Mouse (Mus musculus): Measurements from ENCODE around the gene Defb45. TPM values are rescaled to one million over a fixed set of nuclear protein-coding genes. Genes with fewer than 3 reads are reported as not detected.

Defb45 gene
- polyA plus RNA-seq, 1 experiment, result not detected

GRCm38 (mm10) chr2:152625256-152625655 lies 26.1 kb upstream of the Defb45 start:
- Histone ChIP-seq H3K27me3 (ENCODE audit: control insufficient read depth, insufficient read depth, insufficient read length) (no peaks in the 10 kb centered on the region), H3K79me2 (ENCODE audit: control insufficient read depth, insufficient read depth) (peaks cover 27% of the 10 kb centered on the region), H3K79me3 (ENCODE audit: low read depth) (peaks cover 9% of the 10 kb centered on the region), H3K36me3 (ENCODE audit: control insufficient read depth, insufficient read depth) (peaks cover 13% of the 10 kb centered on the region), H3K4me3 (ENCODE audit: insufficient read depth, poor library complexity, severe bottlenecking) (no peak overlapping the region), H3ac (ENCODE audit: control insufficient read depth, insufficient read length, low read depth) (no peak overlapping the region)
- TF ChIP-seq USF1 (IDR thresholded peaks at IDR 0.05; ENCODE audit: low read depth) (peak; percentile 64), MAX (IDR thresholded peaks at IDR 0.05) (no peak), CEBPB (IDR thresholded peaks at IDR 0.05; ENCODE audit: low read depth) (no peak), CTCF (IDR thresholded peaks at IDR 0.05; ENCODE audit: control insufficient read depth, insufficient read depth, insufficient read length) (no peak)

GRCm38 (mm10) chr2:152624566-152624965 lies 25.4 kb upstream of the Defb45 start:
- no peaks in the 10 kb centered on the region for H3K27me3 ChIP-seq (ENCODE audit: control insufficient read depth, insufficient read depth, insufficient read length)
- TF ChIP-seq MYOG (IDR thresholded peaks at IDR 0.05; ENCODE audit: control insufficient read depth, extremely low read depth, insufficient read length) (no peak), USF1 (IDR thresholded peaks at IDR 0.05; ENCODE audit: low read depth) (no peak), CTCF (IDR thresholded peaks at IDR 0.05; ENCODE audit: control insufficient read depth, insufficient read depth, insufficient read length) (no peak), FOSL1 (IDR thresholded peaks at IDR 0.05; ENCODE audit: insufficient read depth, low read length, poor library complexity, severe bottlenecking) (no peak), MAX (IDR thresholded peaks at IDR 0.05) (no peak), CEBPB (IDR thresholded peaks at IDR 0.05; ENCODE audit: low read depth) (no peak), MYOD1 (IDR thresholded peaks at IDR 0.05; ENCODE audit: control insufficient read depth, insufficient read length, low read depth) (no peak)
- H3K79me2 ChIP-seq (ENCODE audit: control insufficient read depth, insufficient read depth), result peaks cover 25% of the 10 kb centered on the region
- H3K4me3 ChIP-seq (ENCODE audit: insufficient read depth, poor library complexity, severe bottlenecking), result no peak overlapping the region
- H3K79me3 ChIP-seq (ENCODE audit: low read depth), result peaks cover 9% of the 10 kb centered on the region
- H3K36me3 ChIP-seq (ENCODE audit: control insufficient read depth, insufficient read depth), result peaks cover 9% of the 10 kb centered on the region
- no peak overlapping the region for H3ac ChIP-seq (ENCODE audit: control insufficient read depth, insufficient read length, low read depth)

DNA sequence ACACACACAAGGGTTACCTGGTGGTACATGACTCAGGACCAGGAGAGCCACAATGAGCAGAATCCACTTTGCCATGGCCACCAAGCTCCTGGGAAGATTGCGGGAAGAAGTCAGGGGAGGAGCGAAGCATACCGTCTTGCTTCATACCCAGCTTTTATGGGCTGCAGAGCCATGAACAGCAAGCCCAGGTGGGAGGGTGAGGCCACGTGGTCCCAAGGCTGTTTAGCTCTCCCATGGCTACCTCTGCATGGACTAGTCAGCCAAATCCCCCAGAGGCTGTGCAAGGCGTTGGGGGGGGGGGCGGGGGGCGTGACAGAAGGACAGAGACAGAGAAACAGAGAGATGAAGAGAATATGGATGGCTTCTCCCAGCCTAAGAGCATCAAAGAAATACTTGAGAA lies 23.8 kb upstream of the Defb45 start, which contains the start of gene Defb25:
Gene Defb25 (minus strand): TSS at position 101 of the 400 bp plus-strand sequence.
- H3K4me3 ChIP-seq (ENCODE audit: insufficient read depth, poor library complexity, severe bottlenecking), result no peak within 1 kb of the TSS
- peaks cover 4% of the 10 kb centered on the region for H3K79me3 ChIP-seq (ENCODE audit: low read depth)
- no peak within 1 kb of the TSS for H3ac ChIP-seq (ENCODE audit: control insufficient read depth, insufficient read length, low read depth)
- H3K79me2 ChIP-seq (ENCODE audit: control insufficient read depth, insufficient read depth), result peaks cover 13% of the 10 kb centered on the region
- H3K36me3 ChIP-seq (ENCODE audit: control insufficient read depth, insufficient read depth), result no peaks in the 10 kb centered on the region
- TF ChIP-seq MYOD1 (IDR thresholded peaks at IDR 0.05; ENCODE audit: control insufficient read depth, insufficient read length, low read depth) (no peak), MAX (IDR thresholded peaks at IDR 0.05) (no peak), CTCF (IDR thresholded peaks at IDR 0.05; ENCODE audit: control insufficient read depth, insufficient read depth, insufficient read length) (no peak), FOSL1 (IDR thresholded peaks at IDR 0.05; ENCODE audit: insufficient read depth, low read length, poor library complexity, severe bottlenecking) (no peak)
- H3K27me3 ChIP-seq (ENCODE audit: control insufficient read depth, insufficient read depth, insufficient read length), result no peaks in the 10 kb centered on the region

GRCm38 (mm10) chr2:152622151-152622550 lies 23.0 kb upstream of the Defb45 start:
- Histone ChIP-seq H3K36me3 (ENCODE audit: control insufficient read depth, insufficient read depth) (no peaks in the 10 kb centered on the region), H3ac (ENCODE audit: control insufficient read depth, insufficient read length, low read depth) (no peak overlapping the region), H3K79me3 (ENCODE audit: low read depth) (no peaks in the 10 kb centered on the region), H3K27me3 (ENCODE audit: control insufficient read depth, insufficient read depth, insufficient read length) (no peaks in the 10 kb centered on the region), H3K4me3 (ENCODE audit: insufficient read depth, poor library complexity, severe bottlenecking) (no peak overlapping the region), H3K79me2 (ENCODE audit: control insufficient read depth, insufficient read depth) (peaks cover 5% of the 10 kb centered on the region)
- TF ChIP-seq MAX (IDR thresholded peaks at IDR 0.05), result no peak
- TF ChIP-seq MYOG (IDR thresholded peaks at IDR 0.05; ENCODE audit: control insufficient read depth, extremely low read depth, insufficient read length), result no peak
- TF ChIP-seq CTCF (IDR thresholded peaks at IDR 0.05; ENCODE audit: control insufficient read depth, insufficient read depth, insufficient read length), result no peak
- TF ChIP-seq MYOD1 (IDR thresholded peaks at IDR 0.05; ENCODE audit: control insufficient read depth, insufficient read length, low read depth), result no peak
- no peak for TF ChIP-seq FOSL1 (IDR thresholded peaks at IDR 0.05; ENCODE audit: insufficient read depth, low read length, poor library complexity, severe bottlenecking)
- no peak for TF ChIP-seq USF1 (IDR thresholded peaks at IDR 0.05; ENCODE audit: low read depth)
- TF ChIP-seq CEBPB (IDR thresholded peaks at IDR 0.05; ENCODE audit: low read depth), result no peak

DNA sequence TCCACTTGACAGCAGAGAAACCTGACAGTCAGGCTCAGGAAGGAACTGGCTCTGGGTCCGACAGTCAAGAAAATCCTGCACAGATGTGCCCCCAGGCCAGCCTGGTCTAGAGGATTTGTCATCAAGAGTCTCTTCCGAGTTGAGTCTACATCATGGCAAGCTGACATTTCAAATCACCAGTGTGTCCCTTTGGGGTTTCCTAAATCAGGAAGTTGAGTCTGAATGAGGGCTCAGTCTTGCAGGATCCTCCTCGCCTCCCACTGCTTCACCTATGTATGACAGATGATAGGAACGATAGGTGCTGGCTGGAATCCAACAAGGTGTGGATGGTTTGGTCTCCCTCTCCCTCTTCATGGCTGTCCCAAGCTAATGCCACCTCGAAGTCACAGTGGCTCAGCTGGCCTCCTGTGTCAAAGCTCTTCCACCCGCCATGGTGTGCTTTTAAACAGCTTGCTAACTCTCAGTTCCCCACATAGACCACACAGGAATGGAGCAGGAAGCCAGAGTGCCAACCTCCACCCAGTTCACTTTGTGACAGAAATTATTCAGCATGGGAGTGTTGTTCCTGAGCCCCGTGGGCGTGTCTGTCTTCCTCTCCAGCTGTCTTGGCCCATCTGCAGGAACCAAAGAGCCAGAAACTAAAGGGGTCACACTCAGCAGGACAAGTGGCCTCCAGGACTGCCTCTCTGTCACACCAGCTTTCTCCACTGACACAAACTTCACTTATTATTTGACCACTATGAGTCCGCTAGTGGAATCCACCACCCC lies 21.4 kb upstream of the Defb45 start:
- no peaks in the 10 kb centered on the region for H3K27me3 ChIP-seq (ENCODE audit: control insufficient read depth, insufficient read depth, insufficient read length)
- H3K79me3 ChIP-seq (ENCODE audit: low read depth), result no peaks in the 10 kb centered on the region
- H3K4me3 ChIP-seq (ENCODE audit: insufficient read depth, poor library complexity, severe bottlenecking), result no peak overlapping the region
- H3K79me2 ChIP-seq (ENCODE audit: control insufficient read depth, insufficient read depth), result no peaks in the 10 kb centered on the region
- no peak overlapping the region for H3ac ChIP-seq (ENCODE audit: control insufficient read depth, insufficient read length, low read depth)
- no peaks in the 10 kb centered on the region for H3K36me3 ChIP-seq (ENCODE audit: control insufficient read depth, insufficient read depth)
- TF ChIP-seq MYOG (IDR thresholded peaks at IDR 0.05; ENCODE audit: control insufficient read depth, extremely low read depth, insufficient read length), result no peak
- no peak for TF ChIP-seq CEBPB (IDR thresholded peaks at IDR 0.05; ENCODE audit: low read depth)
- peak; percentile 80 for TF ChIP-seq MYOD1 (IDR thresholded peaks at IDR 0.05; ENCODE audit: control insufficient read depth, insufficient read length, low read depth)
- TF ChIP-seq CTCF (IDR thresholded peaks at IDR 0.05; ENCODE audit: control insufficient read depth, insufficient read depth, insufficient read length), result no peak
- no peak for TF ChIP-seq MAX (IDR thresholded peaks at IDR 0.05)
- no peak for TF ChIP-seq FOSL1 (IDR thresholded peaks at IDR 0.05; ENCODE audit: insufficient read depth, low read length, poor library complexity, severe bottlenecking)

GRCm38 (mm10) chr2:152617374-152617773 lies 18.2 kb upstream of the Defb45 start:
- no peaks in the 10 kb centered on the region for H3K36me3 ChIP-seq (ENCODE audit: control insufficient read depth, insufficient read depth)
- no peaks in the 10 kb centered on the region for H3K79me3 ChIP-seq (ENCODE audit: low read depth)
- TF ChIP-seq CTCF (IDR thresholded peaks at IDR 0.05; ENCODE audit: control insufficient read depth, insufficient read depth, insufficient read length) (no peak), MAX (IDR thresholded peaks at IDR 0.05) (peak; percentile 28)
- H3K4me3 ChIP-seq (ENCODE audit: insufficient read depth, poor library complexity, severe bottlenecking), result no peak overlapping the region
- no peak overlapping the region for H3ac ChIP-seq (ENCODE audit: control insufficient read depth, insufficient read length, low read depth)
- H3K27me3 ChIP-seq (ENCODE audit: control insufficient read depth, insufficient read depth, insufficient read length), result no peaks in the 10 kb centered on the region
- H3K79me2 ChIP-seq (ENCODE audit: control insufficient read depth, insufficient read depth), result no peaks in the 10 kb centered on the region

Data from C2C12 (cell line).